26 mouse cellular contexts compared by ENCODE assay signal in genomic region chr17:69437836-69438235, GRCm38 (mm10). TPM values are rescaled to one million over a fixed set of nuclear protein-coding genes. Genes with fewer than 3 reads are reported as not detected.
"Had no signal": no experiment of that assay in that cellular context is flagged by ENCODE, and none has a peak within 500 bp of the region (broad histone marks: within the 10 kb centered on the region; RNA-seq: fewer than 3 reads in every experiment).

No protein-coding gene starts in this region.

- H3K4me3 ChIP-seq: limb, embryonic 12.5 days; limb, embryonic 15.5 days; neural tube, embryonic 12.5 days had no signal

- H3K36me3 ChIP-seq: limb, embryonic 12.5 days; limb, embryonic 15.5 days; midbrain, embryonic 12.5 days; midbrain, embryonic 15.5 days; neural tube, embryonic 12.5 days; neural tube, embryonic 15.5 days had no signal

- H3K27ac ChIP-seq: limb, embryonic 12.5 days; limb, embryonic 15.5 days; liver, embryonic 14.5 days; macrophage; midbrain, embryonic 12.5 days; midbrain, embryonic 15.5 days; neural tube, embryonic 12.5 days; neural tube, embryonic 15.5 days; stomach, postnatal 0 days had no signal

- H3K9me3 ChIP-seq: limb, embryonic 12.5 days; limb, embryonic 15.5 days; midbrain, embryonic 12.5 days; midbrain, embryonic 15.5 days; neural tube, embryonic 12.5 days; neural tube, embryonic 15.5 days had no signal

- DNase-seq: kidney, adult 9 months; kidney, postnatal 14 days; kidney, postnatal 4 days; left cerebral cortex, postnatal 4 days; liver, postnatal 0 days; lung, embryonic 14.5 days; right cerebral cortex, adult 18-20 months; right cerebral cortex, postnatal 14 days; right cerebral cortex, postnatal 4 days; thymus, adult 2 months; thymus, postnatal 14 days; thymus, postnatal 4 days had no signal

- ATAC-seq: liver, postnatal 0 days; lung, postnatal 0 days; midbrain, embryonic 15.5 days had no signal

- H3K4me2 ChIP-seq: liver, embryonic 11.5 days; lung, embryonic 14.5 days; neural tube, embryonic 12.5 days had no signal

- H3K9ac ChIP-seq: limb, embryonic 12.5 days; limb, embryonic 15.5 days; liver, embryonic 14.5 days; liver, postnatal 0 days; lung, embryonic 14.5 days; midbrain, embryonic 12.5 days; midbrain, embryonic 15.5 days; neural tube, embryonic 12.5 days; neural tube, embryonic 15.5 days had no signal

RNA-seq across cellular contexts. Expression of gene Akain1, which starts 1.3 kb away (rescaled TPM):
- total RNA-seq: megakaryocyte, adult 5-6 weeks had no signal
- polyA plus RNA-seq: kidney, embryonic 16.5 days; limb, embryonic 12.5 days; limb, embryonic 15.5 days; liver, embryonic 11.5 days; liver, embryonic 14.5 days; liver, postnatal 0 days; lung, embryonic 14.5 days; lung, postnatal 0 days; macrophage; midbrain, embryonic 12.5 days; stomach, embryonic 14.5 days had no signal
